Mouse (Mus musculus): ENCODE measurements at regions not wholly inside any gene's neighbourhood (a gene's known extent, or its start where the extent isn't known, plus 50 kb on each side); places are given as distances from the start of the nearest gene placed in this dataset.

GRCm38 (mm10) chr8:116404571-116404970, 100.2 kb upstream of the Dynlrb2 start:
- TF ChIP-seq POLR2A (IDR thresholded peaks at IDR 0.05; ENCODE audit: borderline replicate concordance, extremely low read depth, low read depth, low read length) (no peak), CTCF (IDR thresholded peaks at IDR 0.05; ENCODE audit: insufficient read depth, low read length) (no peak)
